Comparison of ENCODE assay signal across 8 mouse cellular contexts in the genomic region with DNA sequence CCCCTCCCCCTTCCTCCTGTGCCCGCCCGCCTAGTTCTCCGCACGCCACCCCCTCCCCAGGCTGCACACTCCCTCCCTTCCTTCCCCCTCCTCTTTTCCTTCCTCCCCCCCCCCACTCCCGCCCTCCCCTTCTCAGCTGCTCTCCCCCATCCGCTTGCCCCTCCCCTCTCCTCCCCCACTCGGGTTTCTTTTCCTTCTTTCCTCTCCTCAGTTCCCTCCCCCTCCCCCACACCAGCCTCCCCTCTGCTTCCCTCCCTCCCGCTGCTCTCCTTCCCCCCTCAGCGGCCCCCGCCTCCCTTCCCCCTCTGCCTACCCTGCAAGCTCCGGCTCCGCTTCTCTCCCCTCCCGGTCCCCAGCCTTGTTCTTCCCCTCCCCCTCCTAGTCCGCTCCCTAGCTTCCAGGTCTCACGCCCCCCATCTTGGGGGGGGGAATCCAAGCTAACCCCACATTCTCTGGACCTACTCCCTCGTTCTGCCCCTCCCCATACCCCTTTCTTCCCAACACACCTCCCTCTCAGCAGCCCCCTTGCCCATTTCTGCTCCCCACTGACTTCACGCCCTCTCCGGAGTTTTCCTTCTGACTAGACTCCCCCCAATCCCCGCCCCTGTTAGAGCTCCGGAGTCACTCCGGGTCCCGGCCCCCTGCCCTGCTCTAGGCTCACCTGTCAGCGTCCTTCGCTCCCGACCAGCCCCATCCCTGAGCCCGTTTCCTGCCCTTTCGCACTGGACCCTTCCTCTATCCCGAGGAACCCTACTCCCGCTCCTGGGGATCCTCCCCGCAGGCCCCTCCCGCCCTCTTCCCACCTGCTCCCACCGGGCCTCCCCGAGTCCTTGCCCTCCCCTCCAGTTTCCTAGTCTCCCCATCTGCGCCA. TPM values are rescaled to one million over a fixed set of nuclear protein-coding genes. Genes with fewer than 3 reads are reported as not detected.
A peak's percentile ranks its signal among the peaks of the same experiment; 100 is the strongest.
DNase-seq lines count a peak whose midpoint lies in the region; TF ChIP-seq lines count a peak whose summit lies in the region.

No protein-coding gene starts in this region.

- H3K79me2 ChIP-seq in myocyte (ENCODE audit: control insufficient read depth, insufficient read depth): no peaks in the 10 kb centered on the region

- intact Hi-C loops in gastrocnemius, adult 2 months (cut with DNase I): loop anchor here (2.0 to 5.0 kb wide), 2 partner anchors 47 to 60 kb away; partner anchors contain the start of gene Krba1

- peak; percentile 65 to 67 for DNase-seq in layer of hippocampus, adult 2 months (ENCODE audit: low spot score in 2 of 2)
- no peak for DNase-seq in layer of hippocampus, adult 18-20 months (ENCODE audit: low spot score in 2 of 2)
- peak; percentile 68 to 86 for DNase-seq in cerebellum, postnatal 25 days
- peak; percentile 86 for DNase-seq in gastrocnemius, adult 2 months
- DNase-seq in hindlimb bud, embryonic 11.5 days (ENCODE audit: extremely low spot score, low read depth, low spot score): peak; percentile 68
- peak; percentile 85 for DNase-seq in liver
- peak; percentile 58 to 68 for DNase-seq in thymus, postnatal 10 days (ENCODE audit: low spot score in 2 of 2)

- H3K27me3 ChIP-seq in myocyte (ENCODE audit: control insufficient read depth, insufficient read depth, insufficient read length): peaks cover 5% of the 10 kb centered on the region

- no peak for TF ChIP-seq POLR2A in myocyte (IDR thresholded peaks at IDR 0.05; ENCODE audit: insufficient read length, low read depth)

- H3K36me3 ChIP-seq in myocyte (ENCODE audit: control insufficient read depth, insufficient read depth): no peaks in the 10 kb centered on the region

- peak overlapping the region; percentile 87 for H3K4me3 ChIP-seq in layer of hippocampus, adult 2 months
- peak overlapping the region; percentile 89 for H3K4me3 ChIP-seq in gastrocnemius, adult 2 months
- H3K4me3 ChIP-seq in myocyte: peak overlapping the region; percentile 41

- H3ac ChIP-seq in myocyte (ENCODE audit: control insufficient read depth, insufficient read length): peak overlapping the region; percentile 41

- TF ChIP-seq CTCF in layer of hippocampus, adult 2 months (conservative IDR thresholded peaks at IDR 0.05): no peak
- TF ChIP-seq CTCF in gastrocnemius, adult 2 months (IDR thresholded peaks at IDR 0.05): no peak

- peak overlapping the region; percentile 80 for H3K4me2 ChIP-seq in myocyte (ENCODE audit: low read depth)

- peak overlapping the region; percentile 94 for H3K27ac ChIP-seq in layer of hippocampus, adult 2 months
- peak overlapping the region; percentile 96 for H3K27ac ChIP-seq in gastrocnemius, adult 2 months

TF ChIP-seq in myocyte, 11 proteins besides CTCF, POLR2A, EP300 and RAD21:
- no peak for TF ChIP-seq SRF (IDR thresholded peaks at IDR 0.05; ENCODE audit: control insufficient read depth, insufficient read length, low read depth)
- TF ChIP-seq REST (IDR thresholded peaks at IDR 0.05; ENCODE audit: insufficient read depth, insufficient read length): no peak

RNA-seq across cellular contexts. Expression of gene Zfp467, which starts 1.1 kb away (rescaled TPM):
- total RNA-seq in layer of hippocampus, adult 2 months (2021): 10 to 100 TPM; 20.2 to 25.8 TPM
- 10 to 100 TPM; 22.3 TPM for total RNA-seq in layer of hippocampus, adult 18-20 months (2021)
- total RNA-seq in gastrocnemius, adult 2 months (2021): 10 to 100 TPM; 45.4 to 52.3 TPM
- 1.7 TPM for polyA plus RNA-seq in myocyte (2012; fragmentation: generic; extraction: Trizol)

RNA-seq across cellular contexts. Expression of gene Sspo, which starts 3.5 kb away (rescaled TPM):
- 1 to 10 TPM in 1 of 2 experiments, under 1 TPM in 1; 0.92 to 1.5 TPM for total RNA-seq in layer of hippocampus, adult 2 months (2021)
- total RNA-seq in layer of hippocampus, adult 18-20 months (2021): under 1 TPM; 0.56 to 0.74 TPM
- total RNA-seq in gastrocnemius, adult 2 months (2021): under 1 TPM; 0.50 to 0.69 TPM
- 2.5 TPM for polyA plus RNA-seq in myocyte (2012; fragmentation: generic; extraction: Trizol)

RNA-seq across cellular contexts. Expression of gene Krba1, which starts 49.2 kb away (rescaled TPM):
- total RNA-seq in layer of hippocampus, adult 2 months (2021): 10 to 100 TPM; 42.9 to 49.3 TPM
- 10 to 100 TPM; 35.9 to 41.6 TPM for total RNA-seq in layer of hippocampus, adult 18-20 months (2021)
- 10 to 100 TPM; 18.7 to 21.0 TPM for total RNA-seq in gastrocnemius, adult 2 months (2021)
- 2.6 TPM for polyA plus RNA-seq in myocyte (2012; fragmentation: generic; extraction: Trizol)

Comparison
In these comparisons a context has a peak if more than half of its experiments do, and no peak if none do; other contexts are left out.
1. DNase-seq: peak in layer of hippocampus, adult 2 months (2 of 2), cerebellum, postnatal 25 days (2 of 2), gastrocnemius, adult 2 months (single experiment), hindlimb bud, embryonic 11.5 days (single experiment), liver (single experiment) and thymus, postnatal 10 days (2 of 2); none in layer of hippocampus, adult 18-20 months (0 of 2).
2. Peak in every context shown above with its lines, with median percentiles within 50 percentile points of each other: H3K4me3 ChIP-seq.